Mouse (Mus musculus): Measurements from ENCODE around the gene Vps72.
"Not testable (repeated sequence)": the region's sequence is repeated elsewhere in the genome, so short reads cannot be mapped to it uniquely, and the experiment has no call there.

Gene Vps72

DNA sequence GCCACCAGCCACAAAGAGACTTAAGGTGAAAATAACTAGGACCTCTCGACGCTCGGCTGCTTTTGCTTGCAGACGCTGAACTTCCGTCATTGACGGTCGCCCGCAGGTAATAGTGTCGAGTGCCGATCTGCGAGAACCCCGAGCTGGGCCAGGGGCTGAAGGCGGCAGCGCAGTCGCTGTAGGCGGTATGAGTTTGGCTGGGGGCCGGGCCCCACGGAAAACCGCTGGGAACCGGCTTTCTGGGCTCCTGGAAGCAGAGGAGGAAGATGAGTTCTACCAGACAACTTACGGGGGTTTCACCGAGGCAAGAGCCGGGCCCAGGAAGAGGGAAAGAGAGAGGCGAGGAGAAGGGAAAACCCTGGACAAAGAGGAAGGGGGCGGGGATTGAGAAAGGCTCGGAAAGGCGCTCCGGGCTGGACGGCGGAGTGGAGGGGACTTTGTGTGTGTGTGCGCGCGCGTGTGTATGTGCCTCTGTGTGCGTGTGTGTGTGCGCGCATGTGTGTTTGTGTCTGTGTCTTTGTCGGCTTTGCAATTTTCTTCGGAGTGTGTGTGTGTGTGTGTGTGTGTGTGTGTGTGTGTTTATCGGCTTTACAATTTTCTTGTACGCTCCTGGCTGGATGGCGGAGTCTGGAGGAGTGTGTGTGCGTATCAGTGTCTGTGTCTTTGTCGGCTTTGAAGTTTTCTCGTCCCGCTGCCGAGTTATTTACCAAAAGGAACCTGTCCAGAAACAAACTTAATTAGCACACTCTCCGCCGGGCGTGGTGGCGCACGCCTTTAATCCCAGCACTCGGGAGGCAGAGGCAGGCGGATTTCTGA, at the start of gene Vps72:
Gene Vps72 (plus strand): TSS at position 112 of the 816 bp plus-strand sequence.
- DNase-seq (ENCODE audit: low spot score), result peak; percentile 90

DNA sequence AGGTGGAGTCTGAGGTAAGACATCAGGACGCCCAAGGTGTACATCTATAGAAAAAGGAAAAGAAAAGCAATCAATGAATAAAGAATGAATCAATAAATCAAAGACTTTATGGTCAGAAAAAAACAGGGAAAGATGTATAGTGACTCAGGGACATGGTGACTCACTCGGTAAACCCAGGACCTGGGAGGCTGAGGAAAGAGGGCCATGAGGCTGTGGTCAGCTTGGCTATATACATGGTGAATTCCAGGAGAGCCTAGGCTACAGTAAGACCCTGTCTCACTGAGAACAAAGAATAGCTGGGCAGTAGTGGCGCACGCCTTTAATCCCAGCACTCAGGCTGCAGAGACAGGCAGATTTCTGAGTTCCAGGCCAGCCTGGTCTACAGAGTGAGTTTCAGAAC, 47.1 kb upstream of the Vps72 start:
- no peak for DNase-seq (ENCODE audit: low spot score)

DNA sequence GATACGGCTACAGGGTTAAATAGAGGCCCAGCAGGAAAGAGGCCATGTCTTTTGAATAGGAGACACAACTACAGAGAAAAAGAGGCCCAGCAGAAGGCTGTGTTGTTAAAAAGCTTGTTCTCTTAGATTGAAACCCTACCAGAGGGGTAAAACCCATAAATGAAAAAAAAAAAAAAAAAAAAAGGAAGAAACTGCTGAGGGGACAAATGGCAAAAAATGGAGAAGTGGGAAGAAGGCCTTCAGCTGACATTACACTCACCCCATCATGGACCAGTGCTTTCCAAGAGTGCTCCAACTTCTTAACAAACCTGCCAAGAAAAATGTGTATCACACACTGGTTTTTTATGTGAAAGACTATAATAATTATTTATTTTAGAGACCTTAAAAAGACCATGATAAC, 45.3 kb upstream of the Vps72 start:
- DNase-seq (ENCODE audit: low spot score), result no peak

DNA sequence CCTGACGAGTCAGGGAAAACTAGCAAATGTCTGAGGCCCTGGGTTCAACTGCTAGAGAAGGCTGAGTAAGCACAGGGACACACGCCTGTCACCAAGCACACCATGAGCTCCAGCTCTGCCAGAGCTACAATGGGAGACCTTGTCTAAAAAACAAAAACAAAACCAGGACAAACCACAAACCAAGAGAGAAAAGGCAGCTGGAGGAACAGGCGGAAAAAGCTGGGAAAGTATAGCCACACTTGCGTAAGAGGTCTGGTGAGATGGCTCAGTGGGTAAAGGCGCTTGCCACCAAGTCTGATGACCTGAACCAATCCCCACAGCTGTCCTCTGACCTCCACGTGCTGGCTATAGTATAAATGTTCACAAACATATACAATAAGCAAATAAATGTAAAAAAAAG, 44.7 kb upstream of the Vps72 start:
- no peak for DNase-seq (ENCODE audit: low spot score)

DNA sequence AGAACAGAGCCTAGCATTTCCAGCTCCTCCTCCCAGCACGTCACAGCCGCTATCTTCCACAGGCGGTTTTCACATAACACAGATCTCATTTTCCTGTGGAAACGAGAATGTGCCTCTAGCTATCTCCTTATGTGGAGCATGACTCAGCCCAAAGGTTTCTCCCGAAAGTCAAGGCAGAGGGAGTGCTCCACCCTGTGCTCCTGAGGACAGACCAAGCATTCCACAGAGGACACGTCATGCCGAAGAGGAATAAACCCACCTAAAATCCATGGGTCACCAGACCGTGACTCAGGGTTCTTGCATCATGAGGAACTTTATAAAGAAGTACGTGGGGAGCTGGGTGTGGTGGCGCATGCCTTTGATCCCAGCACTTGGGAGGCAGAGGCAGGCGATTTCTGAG, 44.3 kb upstream of the Vps72 start:
- DNase-seq (ENCODE audit: low spot score), result peak; percentile 58

DNA sequence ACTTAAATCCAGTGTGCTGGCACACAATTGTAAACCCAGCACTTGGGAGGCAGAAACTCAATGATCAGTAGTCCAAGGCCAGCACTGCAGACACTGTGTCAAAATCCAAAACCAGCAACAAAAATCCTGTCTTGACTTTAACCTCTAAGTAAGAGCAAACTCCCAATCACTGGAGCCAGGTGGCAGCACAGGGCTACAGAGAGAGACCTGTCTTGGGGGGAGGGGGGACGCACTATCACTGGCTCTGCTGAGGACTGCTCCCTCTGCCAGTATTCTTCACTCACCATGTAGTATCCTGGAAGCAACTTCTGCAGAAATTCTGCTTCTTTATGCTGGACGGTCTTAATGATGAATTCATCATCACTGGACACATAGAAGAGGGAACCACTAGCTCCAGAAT, 39.2 kb upstream of the Vps72 start:
- DNase-seq (ENCODE audit: low spot score), result no peak

DNA sequence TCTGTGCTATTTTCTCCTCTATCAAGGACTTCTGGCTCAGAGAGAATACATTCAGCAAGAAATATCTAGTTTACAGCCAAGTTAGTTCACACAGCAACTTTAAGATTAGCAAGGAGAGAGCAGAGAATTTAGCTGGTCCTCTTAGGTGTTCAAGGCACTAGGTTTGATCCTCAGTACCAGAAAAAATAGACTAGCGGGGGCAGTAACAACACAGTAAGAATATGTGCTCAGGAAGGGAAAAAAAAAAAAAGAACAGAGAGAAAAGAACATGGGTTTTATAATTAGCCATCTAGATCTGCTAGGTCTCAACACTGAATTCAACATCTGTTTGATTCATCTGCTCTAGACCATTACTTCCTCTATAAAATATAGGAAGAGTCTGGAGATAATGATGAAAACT, 22.8 kb upstream of the Vps72 start:
- no peak for DNase-seq (ENCODE audit: low spot score)

DNA sequence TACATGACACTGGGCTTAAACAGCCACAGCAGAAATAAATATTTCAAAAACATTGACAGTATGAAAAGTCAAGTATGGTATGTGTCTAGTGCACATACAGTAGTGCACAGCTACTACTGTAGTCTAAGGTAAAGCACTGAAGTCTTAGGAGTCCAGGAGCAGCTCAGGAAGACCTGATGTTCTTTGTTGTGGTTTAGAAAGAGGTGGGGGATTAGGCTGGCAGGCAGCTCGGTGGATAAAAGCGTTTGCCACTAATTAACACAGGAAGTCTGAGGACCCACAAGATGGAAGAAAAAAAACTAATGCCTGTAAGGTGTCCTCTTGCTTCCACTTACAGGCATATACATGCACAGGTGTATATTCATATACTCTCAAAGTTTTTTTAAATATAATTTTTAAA, 10.0 kb upstream of the Vps72 start:
- DNase-seq (ENCODE audit: low spot score), result no peak

DNA sequence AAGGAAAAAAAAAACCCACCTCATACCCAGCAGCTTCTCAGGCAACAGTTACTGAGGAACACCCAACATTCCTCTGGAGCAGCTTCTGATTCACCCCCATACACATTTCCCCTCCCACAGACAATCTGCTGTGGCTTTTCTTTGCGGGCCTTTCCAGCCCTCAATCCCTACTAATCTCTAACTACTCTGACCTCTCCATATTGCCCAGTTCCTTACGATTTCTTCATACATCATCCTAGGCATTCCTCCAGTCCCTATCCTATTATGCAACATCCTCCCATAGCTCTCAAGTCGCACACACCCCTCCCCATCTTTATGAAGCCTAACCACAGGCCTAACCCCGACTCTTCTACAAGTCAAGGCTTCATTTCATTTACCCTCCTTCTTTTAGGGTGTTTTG, 5.7 kb upstream of the Vps72 start:
- DNase-seq (ENCODE audit: low spot score), result no peak

DNA sequence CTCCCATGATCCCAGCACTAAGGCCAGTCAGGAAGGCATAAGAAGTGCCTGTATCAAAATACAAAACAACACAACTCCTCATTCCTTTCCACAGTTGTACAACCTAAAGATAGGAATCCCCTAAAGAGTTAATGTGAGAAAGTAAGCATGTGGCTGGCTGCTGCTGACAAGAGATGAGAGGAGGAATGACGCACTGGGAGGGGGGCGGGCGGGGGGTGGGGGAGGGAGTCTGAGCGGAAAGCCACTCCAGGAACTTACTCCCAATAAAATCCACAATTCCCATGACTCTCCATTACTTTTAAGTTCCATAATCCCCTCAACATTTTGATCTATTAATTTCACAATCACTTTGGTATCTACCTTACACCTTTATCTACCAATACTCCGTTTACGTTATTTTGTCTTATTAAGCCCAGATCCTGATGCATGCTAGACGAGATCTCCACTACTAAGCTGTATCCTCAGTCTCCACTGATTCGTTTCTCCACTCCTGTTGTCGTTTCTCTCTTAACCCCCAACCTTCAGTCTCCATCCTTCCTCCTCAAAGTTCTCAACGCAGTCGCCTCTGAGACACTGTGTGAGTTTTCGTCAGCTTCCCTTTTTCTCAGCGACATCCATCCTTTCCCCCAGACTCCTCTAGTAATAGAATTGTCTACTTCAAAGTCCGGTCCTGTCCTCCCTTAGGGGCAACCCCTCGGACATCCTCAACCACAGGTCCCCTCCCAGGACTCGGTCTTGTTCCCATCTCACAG, 5.1 kb upstream of the Vps72 start:
- DNase-seq (ENCODE audit: low spot score), result no peak

DNA sequence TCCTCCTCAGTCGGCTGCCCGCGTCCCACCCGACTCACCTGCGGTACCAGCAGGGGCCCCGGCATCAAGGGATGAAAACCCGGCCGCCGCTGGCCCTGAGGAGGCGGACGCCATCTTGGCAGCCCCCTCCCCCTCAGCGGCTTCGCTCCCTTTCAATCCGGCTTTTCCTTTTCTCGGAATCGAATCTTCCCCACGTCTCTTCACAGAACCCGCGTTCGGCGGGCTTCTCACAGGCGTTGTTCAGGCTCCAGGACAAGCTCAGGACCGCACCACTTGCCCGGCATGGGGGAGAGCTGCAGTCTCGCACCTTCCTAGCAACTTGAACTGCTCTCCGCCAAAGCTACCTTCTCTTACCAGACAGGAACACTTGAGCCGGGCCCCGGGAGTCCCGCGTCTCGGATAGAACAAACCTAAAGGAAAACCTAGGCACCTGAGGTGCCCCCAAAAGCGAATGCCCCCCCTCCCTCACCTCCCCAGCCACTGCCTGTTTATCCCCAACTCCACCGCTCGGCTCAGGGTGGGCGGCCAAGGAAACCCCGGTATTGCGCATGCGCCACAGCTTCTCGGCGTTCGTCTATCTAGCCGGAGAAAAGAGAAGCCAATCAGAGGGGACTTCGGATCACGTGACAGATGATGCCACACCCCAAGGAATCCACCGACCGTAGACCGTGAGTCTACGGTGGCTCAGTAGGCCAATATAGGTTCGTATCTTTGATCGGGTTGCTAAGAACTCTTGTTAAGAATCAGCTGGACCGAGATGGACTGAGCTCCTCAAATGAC, 4.3 kb upstream of the Vps72 start, which contains the start of gene Pip5k1a:
Gene Pip5k1a (minus strand): TSS at position 593 of the 780 bp plus-strand sequence.
- peak; percentile 95 for DNase-seq (ENCODE audit: low spot score)

DNA sequence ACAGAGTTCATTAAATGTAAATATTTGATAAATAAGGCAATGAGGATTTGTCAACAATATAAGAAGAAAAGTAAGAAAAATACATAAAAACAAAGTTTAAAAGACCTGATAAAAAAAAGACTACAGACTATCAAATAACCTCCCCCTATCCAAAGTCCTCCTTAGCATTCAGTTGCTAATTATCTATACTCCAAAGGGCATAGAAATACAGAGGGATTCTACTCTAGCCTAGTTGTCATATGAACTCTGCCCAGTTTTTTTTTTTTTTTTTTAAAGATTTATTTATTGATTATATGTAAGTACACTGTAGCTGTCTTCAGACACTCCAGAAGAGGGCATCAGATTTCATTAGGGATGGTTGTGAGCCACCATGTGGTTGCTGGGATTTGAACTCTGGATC, 3.5 kb upstream of the Vps72 start:
- not testable (repeated sequence) for DNase-seq (ENCODE audit: low spot score)

DNA sequence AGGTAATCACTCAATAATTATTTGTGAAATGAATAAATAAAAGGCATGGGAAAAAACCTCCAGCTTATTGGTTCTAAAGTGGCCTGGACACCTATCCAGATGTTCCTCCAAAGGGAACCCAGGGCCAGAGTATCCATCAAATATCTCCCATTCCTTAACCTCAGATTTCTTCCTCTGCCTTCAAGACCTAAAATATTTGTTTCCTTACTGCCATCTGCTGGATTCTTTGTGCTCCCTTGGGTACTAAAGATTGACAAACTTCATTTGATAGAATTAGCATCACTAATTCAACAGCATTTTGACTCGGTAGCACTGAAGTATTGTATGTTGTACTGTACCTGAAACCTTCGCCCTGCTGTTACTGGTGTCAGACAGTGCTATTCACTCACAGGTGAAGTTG, 2.9 kb upstream of the Vps72 start:
- DNase-seq (ENCODE audit: low spot score), result no peak

DNA sequence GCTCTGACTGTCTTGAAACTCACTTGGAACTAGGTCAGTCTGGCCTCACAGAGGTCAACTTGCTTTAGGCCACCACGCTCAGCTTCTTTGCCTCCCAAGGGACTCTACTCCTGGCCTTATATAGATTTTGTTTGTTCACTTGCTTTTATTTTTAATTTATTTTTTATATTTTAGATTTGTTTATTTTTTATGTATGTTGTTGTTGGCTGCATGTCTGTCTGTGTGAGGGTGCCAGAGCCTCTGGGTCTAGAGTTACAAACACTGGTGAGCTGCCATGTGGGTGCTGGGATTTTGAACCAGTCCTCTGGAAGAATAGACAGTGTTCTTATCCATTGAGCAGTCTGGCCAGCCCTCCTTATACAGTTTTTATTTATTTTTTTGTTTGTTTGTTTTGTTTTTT, 1.9 kb downstream of the Vps72 start:
- DNase-seq (ENCODE audit: low spot score), result no peak

DNA sequence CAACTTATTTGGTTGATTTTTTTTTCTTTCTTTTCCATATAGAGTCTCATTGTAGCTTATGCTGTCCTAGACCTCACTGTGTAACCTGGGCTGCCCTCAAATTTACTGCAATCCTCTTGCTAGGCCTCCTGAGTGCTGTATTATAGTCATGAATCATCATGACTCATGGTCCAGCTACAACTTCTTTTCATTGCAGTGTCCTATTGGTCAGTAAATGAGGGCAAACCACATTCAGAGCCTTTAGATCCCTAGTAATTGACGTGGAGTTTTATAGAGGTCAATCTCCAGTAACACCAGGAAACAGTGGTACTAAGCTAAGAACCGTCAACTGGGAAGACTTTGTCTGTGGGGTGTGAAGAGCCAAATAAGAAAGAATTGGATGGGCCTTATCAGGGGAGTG, 6.9 kb downstream of the Vps72 start:
- no peak for DNase-seq (ENCODE audit: low spot score)

DNA sequence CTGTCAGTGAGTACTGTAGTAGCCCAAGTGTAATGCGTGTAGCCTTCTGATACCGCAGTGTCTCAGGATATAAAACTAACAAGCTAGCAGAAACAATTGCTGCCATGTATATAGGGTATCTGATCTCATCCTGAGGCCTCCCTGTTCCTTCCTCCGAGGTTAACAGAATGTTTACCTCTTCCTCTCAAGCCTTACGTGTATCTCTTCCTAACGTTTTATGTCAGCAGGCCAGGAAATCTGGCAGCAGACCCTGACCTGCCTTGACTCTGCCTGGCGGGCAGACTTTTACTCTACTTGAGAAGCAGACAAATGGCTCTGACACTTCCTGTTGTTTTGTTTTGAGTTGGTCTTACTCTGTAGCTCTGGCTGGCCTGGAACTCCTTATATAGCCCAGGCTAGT, 10.8 kb downstream of the Vps72 start:
- DNase-seq (ENCODE audit: low spot score), result no peak

DNA sequence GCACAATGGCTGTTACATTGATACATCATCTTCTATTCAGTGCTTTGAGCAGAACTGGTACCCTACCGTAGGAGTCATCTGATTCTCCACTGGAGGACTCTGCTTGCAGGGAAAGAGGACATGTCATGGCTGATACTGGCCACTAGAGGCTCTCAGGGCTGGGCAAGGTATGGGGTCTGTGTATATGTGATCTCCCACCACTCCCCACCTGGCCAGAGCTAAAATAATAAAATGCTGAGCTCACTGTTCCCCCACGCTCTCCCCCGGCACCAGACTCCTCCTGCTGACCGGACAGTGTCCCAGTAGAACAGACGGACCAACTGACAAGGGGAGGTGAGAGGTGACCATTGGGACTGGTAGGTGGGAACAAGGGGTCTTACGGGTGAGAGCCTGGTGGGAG, 13.4 kb downstream of the Vps72 start, which contains the start of gene Tmod4:
Gene Tmod4 (plus strand): TSS at position 231 of the 400 bp plus-strand sequence.
- no peak for DNase-seq (ENCODE audit: low spot score)

DNA sequence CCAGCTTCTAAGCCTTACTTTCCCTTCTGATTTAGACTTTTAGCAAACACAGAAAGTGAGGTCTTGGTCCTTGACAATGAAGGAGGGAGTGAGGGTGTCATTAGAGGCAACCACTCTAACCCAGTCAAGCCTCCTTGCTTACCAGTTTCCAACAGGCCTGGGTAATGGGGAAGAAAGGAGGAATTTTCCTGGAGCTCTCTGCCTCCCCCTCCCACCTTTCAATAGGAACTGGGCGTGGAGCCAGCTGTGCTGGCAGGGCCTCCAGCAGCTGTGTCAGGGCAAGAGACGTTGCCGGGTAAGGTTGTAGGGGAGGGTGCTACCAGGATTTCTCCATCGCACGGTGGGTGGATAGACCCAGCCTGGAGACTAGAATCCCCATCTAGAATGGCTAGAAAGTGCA, 14.2 kb downstream of the Vps72 start:
- DNase-seq (ENCODE audit: low spot score), result no peak

DNA sequence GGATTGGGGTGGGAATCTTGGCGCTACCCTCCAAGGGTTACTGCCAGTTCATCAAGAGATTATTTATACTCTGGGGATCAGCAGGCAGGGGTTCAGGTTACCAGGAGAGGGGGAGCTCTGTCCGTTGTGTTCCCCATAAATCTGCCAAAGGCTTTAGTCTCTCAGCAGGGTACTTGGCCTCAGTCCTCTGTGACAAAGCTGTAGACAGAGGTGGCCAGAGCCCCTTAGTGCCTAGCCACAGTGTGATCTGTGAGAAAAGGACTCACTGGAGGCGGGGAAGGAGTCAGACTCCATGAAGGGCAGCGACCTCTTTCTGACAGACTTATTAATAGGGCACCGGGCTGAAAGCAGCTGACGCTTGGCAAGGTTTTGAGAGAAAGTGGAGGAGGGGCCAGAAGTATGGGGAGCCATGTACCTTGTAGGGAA, 18.4 kb downstream of the Vps72 start:
- DNase-seq (ENCODE audit: low spot score), result no peak

DNA sequence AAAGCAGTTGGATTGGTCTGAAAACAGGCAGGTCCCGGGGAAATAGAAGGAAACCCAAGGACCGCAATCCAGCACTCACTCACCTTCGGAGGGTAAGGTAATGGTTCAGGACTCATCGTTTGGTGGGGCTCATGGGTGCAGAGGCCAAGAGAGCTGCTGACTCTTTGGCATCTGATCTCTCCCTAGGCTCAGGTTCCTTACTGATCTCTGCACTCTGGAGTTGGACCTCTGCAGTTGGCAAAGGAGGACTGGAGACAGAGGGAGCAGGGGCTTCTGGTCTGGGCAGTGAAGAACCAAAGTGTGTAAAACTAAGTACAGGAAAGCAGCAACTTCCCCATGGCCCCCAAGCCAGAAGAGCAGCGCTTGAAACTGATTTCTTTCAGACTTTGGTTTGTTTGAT, 19.3 kb downstream of the Vps72 start:
- no peak for DNase-seq (ENCODE audit: low spot score)

DNA sequence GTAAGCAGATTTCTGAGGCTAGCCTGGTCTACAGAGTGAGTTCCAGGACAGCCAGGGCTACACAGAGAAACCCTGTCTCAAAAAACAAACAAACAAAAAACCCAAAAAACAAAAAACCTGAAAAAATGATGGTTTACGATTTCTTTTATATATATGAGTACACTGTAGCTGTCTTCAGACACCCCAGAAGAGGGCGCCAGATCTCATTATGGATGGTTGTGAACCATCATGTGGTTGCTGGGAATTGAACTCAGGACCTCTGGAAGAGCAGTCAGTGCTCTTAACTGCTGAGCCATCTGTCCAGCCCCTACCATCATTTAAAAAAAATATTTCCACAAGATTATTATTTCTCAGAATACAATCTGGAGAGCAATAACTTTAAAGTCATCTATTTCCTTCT, 21.6 kb downstream of the Vps72 start:
- not testable (repeated sequence) for DNase-seq (ENCODE audit: low spot score)

DNA sequence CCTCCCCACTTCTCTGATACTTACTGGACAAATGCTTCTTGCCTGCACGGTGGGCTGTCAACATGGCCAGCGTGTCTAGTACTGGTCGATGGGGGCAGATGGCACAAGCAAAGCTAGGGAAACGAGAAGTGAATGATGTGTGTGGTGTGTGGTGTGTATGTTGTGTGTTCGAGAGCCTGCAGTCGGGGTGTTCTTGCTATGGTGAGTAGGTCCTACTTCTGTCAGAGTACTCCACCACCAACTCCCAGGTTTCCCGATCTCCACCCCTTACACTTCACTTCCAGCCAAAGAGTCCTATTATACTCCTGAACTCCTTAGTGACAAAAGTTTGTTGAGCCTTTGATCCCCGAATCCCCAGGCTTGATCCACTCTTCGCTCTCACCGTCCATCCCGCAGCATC, 22.4 kb downstream of the Vps72 start:
- DNase-seq (ENCODE audit: low spot score), result no peak

DNA sequence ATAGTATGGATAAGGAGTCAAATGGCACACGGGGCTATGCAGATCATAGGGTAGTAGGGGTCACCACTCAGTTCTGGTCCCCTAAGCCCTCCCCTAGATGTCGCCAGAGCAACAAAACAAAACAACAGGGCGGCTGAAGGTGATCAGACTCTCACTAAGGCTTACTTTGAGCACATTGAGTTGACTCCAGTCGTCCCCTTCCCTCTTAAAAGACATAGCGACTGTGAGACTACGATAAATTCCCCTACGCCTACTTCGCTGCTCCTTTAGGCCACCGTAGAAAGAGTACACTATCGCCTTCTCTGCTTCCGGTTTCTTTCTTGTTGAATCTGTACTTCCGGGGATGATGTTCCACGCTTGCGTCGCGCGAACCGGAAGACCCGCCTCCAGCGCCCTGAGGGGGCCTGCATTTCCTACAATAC, 22.9 kb downstream of the Vps72 start, which contains the start of the genes Scnm1 and Lysmd1:
Gene Scnm1 (minus strand): TSS at position 332 of the 422 bp plus-strand sequence.
Gene Lysmd1 (plus strand): TSS at position 409 of the 422 bp plus-strand sequence.
- peak; percentile 90 for DNase-seq (ENCODE audit: low spot score)

Data from urinary bladder, postnatal 14 days (tissue).